Mouse (Mus musculus): Measurements from ENCODE around the gene Mgst1.

DNA sequence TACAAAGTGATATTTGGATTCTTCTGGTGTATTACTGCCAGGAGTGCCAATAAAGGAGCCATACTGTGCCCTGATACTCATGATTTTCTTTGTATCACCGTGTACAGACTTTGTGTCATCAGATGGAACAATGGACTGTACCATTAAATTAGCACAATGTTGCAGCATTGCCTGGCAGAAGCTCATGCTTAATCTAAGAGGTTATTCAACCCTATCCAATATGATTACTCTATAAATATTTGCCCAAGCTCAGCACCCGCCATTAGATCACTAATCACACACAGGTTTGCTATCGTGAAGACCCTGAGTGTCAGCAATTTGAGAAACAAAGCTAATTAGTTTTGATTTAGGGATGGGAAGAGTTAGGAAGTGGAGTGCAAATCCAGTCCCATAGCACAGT, 9.6 kb upstream of the Mgst1 start:
- no peak for TF ChIP-seq CTCF (conservative IDR thresholded peaks at IDR 0.05; ENCODE audit: insufficient read depth, insufficient read length, low read depth, low read length)
- no peak for TF ChIP-seq POLR2A (IDR thresholded peaks at IDR 0.05; ENCODE audit: low read depth, low read length)

Data from kidney, adult 2 months (tissue).